Mouse (Mus musculus) forebrain, embryonic 14.5 days (tissue): ENCODE data around the gene Dse. TPM values are rescaled to one million over a fixed set of nuclear protein-coding genes. Genes with fewer than 3 reads are reported as not detected.

Experiments used
- polyA plus RNA-seq: library from polyadenylated mRNA; unstranded; fragments of >200 nt; fragmentation: Nextera tagmentation; extraction: Ambion mirVana; gene quantifications from 2 replicates; pipeline ENCODE4 v1.2.1, GENCODE M21; 2014

The Dse gene
- polyA plus RNA-seq, 1 experiment from 2014 or later, result 6.2 TPM

Other genes starting within 250 kb of the Dse start
- gene Rwdd1, start 188.1 kb downstream of the Dse start, polyA plus RNA-seq, result 147 TPM in 2 replicates
- not detected in 2 replicates for gene Trappc3l, start 170.1 kb downstream of the Dse start, polyA plus RNA-seq
- gene Calhm4, start 163.4 kb downstream of the Dse start, polyA plus RNA-seq, result not detected in 2 replicates
- 0.39 and 0.59 TPM in 2 replicates for gene Calhm5, start 111.2 kb downstream of the Dse start, polyA plus RNA-seq
- 0.27 TPM in 1 of 2 replicates, not detected in the other for gene Calhm6, start 79.7 kb downstream of the Dse start, polyA plus RNA-seq
- gene Tspyl1, start 74.5 kb upstream of the Dse start, polyA plus RNA-seq, result 70.6 and 75.6 TPM in 2 replicates
- gene Tspyl4, start 89.7 kb upstream of the Dse start, polyA plus RNA-seq, result 88.2 and 103 TPM in 2 replicates
- not detected in 2 replicates for gene Col10a1, start 182.3 kb upstream of the Dse start, polyA plus RNA-seq
- 2.0 and 3.6 TPM in 2 replicates for gene Nt5dc1, start 210.8 kb upstream of the Dse start, polyA plus RNA-seq